Mouse (Mus musculus): ENCODE measurements at regions not wholly inside any gene's neighbourhood (a gene's known extent, or its start where the extent isn't known, plus 50 kb on each side); places are given as distances from the start of the nearest gene placed in this dataset.

DNA sequence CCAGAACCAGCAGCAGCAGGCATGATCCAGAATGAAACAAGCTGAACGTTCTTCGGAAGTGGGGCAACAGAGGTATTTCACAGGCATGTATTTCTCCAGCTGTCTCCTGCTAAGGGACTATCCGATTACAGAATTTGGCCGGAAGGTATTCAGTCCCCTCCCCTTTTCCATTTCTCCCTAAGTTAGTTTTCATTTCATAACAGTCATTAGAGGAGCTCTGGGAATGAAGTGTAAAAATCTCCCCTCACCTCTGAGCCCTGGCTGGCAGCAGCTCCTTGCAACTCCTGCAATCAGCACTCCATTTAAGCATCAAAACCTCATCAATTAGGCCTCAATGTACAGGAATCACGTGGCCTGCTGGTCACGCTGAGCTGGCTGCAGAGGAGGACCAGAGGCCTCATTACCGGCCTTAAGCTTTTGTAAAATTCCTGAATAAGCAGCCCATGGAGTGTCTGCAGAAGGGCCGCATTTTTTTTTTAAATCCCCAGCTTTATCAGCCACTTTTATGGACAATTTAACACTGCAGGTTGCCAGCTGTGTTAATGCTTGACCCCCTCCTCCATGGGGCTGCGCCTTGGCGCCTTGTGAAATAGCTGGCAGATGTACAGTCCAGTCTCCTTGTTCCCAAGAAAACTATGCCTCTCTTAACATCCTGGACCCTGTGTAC is 456.1 kb upstream of the Kirrel3 start:
- DNase-seq (ENCODE audit: low spot score): peak; percentile 0

DNA sequence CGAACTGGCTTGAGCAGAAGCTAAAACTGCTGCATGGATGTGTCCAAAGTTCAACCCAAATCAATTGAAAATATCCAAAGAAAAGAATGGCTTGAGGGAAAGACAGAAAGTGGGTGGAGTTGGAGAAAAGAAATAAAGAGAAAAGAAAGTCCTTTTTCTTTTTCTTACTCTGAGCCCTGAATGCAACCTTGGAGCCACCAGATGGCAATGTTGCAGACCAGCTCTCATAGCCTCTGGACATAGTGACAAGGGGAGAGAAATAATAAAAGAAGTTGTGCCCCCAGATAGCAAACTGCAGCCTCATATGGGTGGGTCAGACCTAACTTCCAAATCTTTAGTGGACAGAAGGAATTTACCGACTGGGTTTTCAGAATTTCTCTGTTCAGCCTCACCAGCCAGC is 431.3 kb upstream of the Kirrel3 start:
- DNase-seq (ENCODE audit: low spot score): no peak

All from ovary, postnatal 14 days (tissue).